Mouse (Mus musculus): ENCODE results near the gene Rxra.

GRCm38 (mm10) chr2:27676106-27676477, at the start of gene Rxra:
- TF ChIP-seq CTCF (IDR thresholded peaks at IDR 0.05; ENCODE audit: control insufficient read depth, insufficient read depth, low read length) = no peak
- TF ChIP-seq POLR2A (IDR thresholded peaks at IDR 0.05; ENCODE audit: borderline replicate concordance, control insufficient read depth, low read depth, low read length) = no peak

Measured in bone marrow, adult 2 months (tissue).